Mouse (Mus musculus): ENCODE results near the gene Tbkbp1. TPM values are rescaled to one million over a fixed set of nuclear protein-coding genes. Genes with fewer than 3 reads are reported as not detected.

The Tbkbp1 gene
- polyA plus RNA-seq, 1 experiment from 2014 or later, result 9.0 TPM

- WGBS, result 80% methylated on average over 16 of the region's 16 CpGs
- H3K27ac ChIP-seq (ENCODE audit: low read depth, low read length), result no peak overlapping the region
- H3K27me3 ChIP-seq (ENCODE audit: control insufficient read depth, insufficient read depth, low read length), result peaks cover 9% of the 10 kb centered on the region
- H3K9me3 ChIP-seq (ENCODE audit: control insufficient read depth, low read length), result no peaks in the 10 kb centered on the region
- H3K9ac ChIP-seq (replicated peaks; ENCODE audit: low read depth, low read length), result no peak overlapping the region
- ATAC-seq (ENCODE audit: low read depth), result no peak
- H3K4me3 ChIP-seq (ENCODE audit: low read depth, low read length), result no peak overlapping the region
- H3K4me1 ChIP-seq (ENCODE audit: control insufficient read depth, insufficient read depth, low read length), result no peaks in the 10 kb centered on the region
- no peak overlapping the region for H3K4me2 ChIP-seq (ENCODE audit: low read depth, low read length)
- no peaks in the 10 kb centered on the region for H3K36me3 ChIP-seq (ENCODE audit: control insufficient read depth, insufficient read depth, low read length)
These were observed 42.3 kb downstream of the Tbkbp1 start for GRCm38 (mm10) chr11:97108976-97109375.

DNA sequence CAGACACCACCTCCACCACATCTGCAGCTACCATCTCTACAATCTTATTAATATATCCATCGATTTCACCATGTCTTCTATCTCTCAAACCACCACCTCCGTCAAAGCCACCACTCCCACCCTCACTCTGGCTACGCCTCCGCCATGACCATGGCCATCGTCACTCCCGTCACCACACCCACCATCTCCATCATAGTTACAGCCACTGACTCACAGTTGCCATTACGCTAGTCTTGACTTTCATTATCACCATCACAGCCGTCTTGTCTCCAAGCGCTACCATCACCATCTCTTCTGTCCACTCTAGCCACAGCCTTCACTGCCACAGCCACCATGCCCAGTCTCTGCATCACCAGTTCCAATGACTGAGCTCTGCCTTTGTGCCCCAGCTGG lies 47.2 kb downstream of the Tbkbp1 start:
- Histone ChIP-seq H3K27me3 (ENCODE audit: control insufficient read depth, insufficient read depth, low read length) (no peaks in the 10 kb centered on the region), H3K4me3 (ENCODE audit: low read depth, low read length) (no peak overlapping the region), H3K9ac (replicated peaks; ENCODE audit: low read depth, low read length) (no peak overlapping the region), H3K27ac (ENCODE audit: low read depth, low read length) (no peak overlapping the region), H3K36me3 (ENCODE audit: control insufficient read depth, insufficient read depth, low read length) (no peaks in the 10 kb centered on the region), H3K9me3 (ENCODE audit: control insufficient read depth, low read length) (no peaks in the 10 kb centered on the region), H3K4me1 (ENCODE audit: control insufficient read depth, insufficient read depth, low read length) (no peaks in the 10 kb centered on the region), H3K4me2 (ENCODE audit: low read depth, low read length) (no peak overlapping the region)
- 93% methylated on average over 9 of the region's 9 CpGs for whole genome bisulfite sequencing
- ATAC-seq (ENCODE audit: low read depth), result no peak

GRCm38 (mm10) chr11:97103163-97104090 lies 47.9 kb downstream of the Tbkbp1 start:
- Histone ChIP-seq H3K4me2 (ENCODE audit: low read depth, low read length) (no peak overlapping the region), H3K36me3 (ENCODE audit: control insufficient read depth, insufficient read depth, low read length) (no peaks in the 10 kb centered on the region), H3K9me3 (ENCODE audit: control insufficient read depth, low read length) (no peaks in the 10 kb centered on the region), H3K4me3 (ENCODE audit: low read depth, low read length) (no peak overlapping the region), H3K27me3 (ENCODE audit: control insufficient read depth, insufficient read depth, low read length) (no peaks in the 10 kb centered on the region), H3K4me1 (ENCODE audit: control insufficient read depth, insufficient read depth, low read length) (no peaks in the 10 kb centered on the region), H3K9ac (replicated peaks; ENCODE audit: low read depth, low read length) (no peak overlapping the region), H3K27ac (ENCODE audit: low read depth, low read length) (no peak overlapping the region)
- no peak for ATAC-seq (ENCODE audit: low read depth)
- WGBS, result 95% methylated on average over 10 of the region's 10 CpGs

DNA sequence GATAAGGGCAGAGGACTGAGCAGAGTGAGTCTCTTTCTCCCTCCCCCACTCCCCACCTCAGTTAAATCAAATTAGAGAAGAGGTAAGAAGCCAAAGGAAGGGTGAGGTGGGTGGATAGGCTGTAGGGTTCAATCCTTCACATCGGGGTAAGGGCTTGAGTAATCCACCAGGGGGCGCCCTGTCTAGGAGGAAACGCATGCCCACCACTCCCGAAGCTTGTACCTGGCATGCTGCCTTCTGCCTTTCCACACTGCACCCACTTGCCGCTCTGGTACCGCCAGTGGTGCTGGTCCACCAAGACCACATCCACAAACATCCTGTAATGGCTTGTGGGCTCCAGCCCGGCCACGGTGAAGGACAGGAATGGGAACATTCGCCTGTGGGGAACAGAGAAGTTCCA lies 49.6 kb downstream of the Tbkbp1 start:
- no peaks in the 10 kb centered on the region for H3K27me3 ChIP-seq (ENCODE audit: control insufficient read depth, insufficient read depth, low read length)
- no peak for ATAC-seq (ENCODE audit: low read depth)
- no peaks in the 10 kb centered on the region for H3K4me1 ChIP-seq (ENCODE audit: control insufficient read depth, insufficient read depth, low read length)
- no peak overlapping the region for H3K9ac ChIP-seq (replicated peaks; ENCODE audit: low read depth, low read length)
- no peak overlapping the region for H3K4me3 ChIP-seq (ENCODE audit: low read depth, low read length)
- H3K27ac ChIP-seq (ENCODE audit: low read depth, low read length), result no peak overlapping the region
- 21% methylated on average over 9 of the region's 9 CpGs for WGBS
- H3K36me3 ChIP-seq (ENCODE audit: control insufficient read depth, insufficient read depth, low read length), result no peaks in the 10 kb centered on the region
- H3K9me3 ChIP-seq (ENCODE audit: control insufficient read depth, low read length), result no peaks in the 10 kb centered on the region
- H3K4me2 ChIP-seq (ENCODE audit: low read depth, low read length), result no peak overlapping the region

DNA sequence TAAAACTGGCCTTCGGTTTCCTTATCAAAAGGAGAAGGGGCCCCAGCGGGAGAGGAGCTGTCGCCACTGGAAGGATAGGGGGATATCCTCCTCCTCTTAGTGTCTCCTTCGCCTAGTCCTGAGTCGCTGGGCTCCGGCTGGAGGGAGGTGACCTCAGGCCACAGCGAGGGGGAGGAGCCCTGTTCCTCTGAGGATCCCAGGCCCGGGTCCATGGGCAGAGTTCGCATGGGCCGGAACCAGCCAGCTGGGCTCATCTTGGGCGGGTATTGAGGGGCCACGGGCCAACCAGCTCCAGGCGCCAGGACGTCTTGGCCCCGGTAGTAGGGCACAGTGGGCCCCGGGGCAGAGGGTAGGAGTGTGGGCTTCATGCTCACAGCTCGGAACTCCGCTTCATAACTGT lies 52.5 kb downstream of the Tbkbp1 start:
- H3K27ac ChIP-seq (ENCODE audit: low read depth, low read length), result no peak overlapping the region
- H3K36me3 ChIP-seq (ENCODE audit: control insufficient read depth, insufficient read depth, low read length), result no peaks in the 10 kb centered on the region
- no peak for ATAC-seq (ENCODE audit: low read depth)
- no peak overlapping the region for H3K9ac ChIP-seq (replicated peaks; ENCODE audit: low read depth, low read length)
- H3K4me2 ChIP-seq (ENCODE audit: low read depth, low read length), result no peak overlapping the region
- WGBS, result 24% methylated on average over 18 of the region's 18 CpGs
- no peak overlapping the region for H3K4me3 ChIP-seq (ENCODE audit: low read depth, low read length)
- no peaks in the 10 kb centered on the region for H3K27me3 ChIP-seq (ENCODE audit: control insufficient read depth, insufficient read depth, low read length)
- no peaks in the 10 kb centered on the region for H3K9me3 ChIP-seq (ENCODE audit: control insufficient read depth, low read length)
- no peaks in the 10 kb centered on the region for H3K4me1 ChIP-seq (ENCODE audit: control insufficient read depth, insufficient read depth, low read length)

DNA sequence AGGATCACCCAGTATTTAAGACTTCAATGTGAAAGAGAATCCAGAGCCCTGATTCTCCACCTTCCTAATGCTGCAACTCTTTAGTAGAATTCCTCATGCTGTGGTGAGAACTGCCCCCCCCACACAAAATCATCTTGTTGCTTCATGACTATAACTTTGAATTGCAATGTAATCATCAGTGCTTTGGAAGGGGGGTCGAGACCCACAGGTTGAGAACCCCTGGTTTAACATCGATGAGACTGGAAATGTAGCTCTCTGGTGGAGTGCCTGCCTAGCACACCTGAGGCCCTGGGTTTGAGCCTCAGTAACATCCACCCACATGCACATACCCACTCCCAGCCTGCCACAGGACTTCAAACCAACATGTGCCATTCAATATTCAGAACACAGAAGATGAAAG lies 56.7 kb downstream of the Tbkbp1 start:
- Histone ChIP-seq H3K9me3 (ENCODE audit: control insufficient read depth, low read length) (no peaks in the 10 kb centered on the region), H3K4me3 (ENCODE audit: low read depth, low read length) (no peak overlapping the region), H3K27ac (ENCODE audit: low read depth, low read length) (no peak overlapping the region), H3K36me3 (ENCODE audit: control insufficient read depth, insufficient read depth, low read length) (no peaks in the 10 kb centered on the region), H3K4me2 (ENCODE audit: low read depth, low read length) (no peak overlapping the region), H3K4me1 (ENCODE audit: control insufficient read depth, insufficient read depth, low read length) (no peaks in the 10 kb centered on the region), H3K9ac (replicated peaks; ENCODE audit: low read depth, low read length) (no peak overlapping the region), H3K27me3 (ENCODE audit: control insufficient read depth, insufficient read depth, low read length) (no peaks in the 10 kb centered on the region)
- ATAC-seq (ENCODE audit: low read depth), result no peak
- 62% methylated on average over 2 of the region's 2 CpGs for WGBS

GRCm38 (mm10) chr11:97086365-97086764 lies 64.9 kb downstream of the Tbkbp1 start:
- H3K4me3 ChIP-seq (ENCODE audit: low read depth, low read length), result no peak overlapping the region
- 0 out of 2 replicates have a peak, but pooled peaks cover 3% of the 10 kb centered on the region for H3K4me1 ChIP-seq (ENCODE audit: control insufficient read depth, insufficient read depth, low read length)
- H3K27ac ChIP-seq (ENCODE audit: low read depth, low read length), result no peak overlapping the region
- 80% methylated on average over 6 of the region's 6 CpGs for WGBS
- H3K9me3 ChIP-seq (ENCODE audit: control insufficient read depth, low read length), result no peaks in the 10 kb centered on the region
- no peaks in the 10 kb centered on the region for H3K36me3 ChIP-seq (ENCODE audit: control insufficient read depth, insufficient read depth, low read length)
- no peak overlapping the region for H3K9ac ChIP-seq (replicated peaks; ENCODE audit: low read depth, low read length)
- no peak for ATAC-seq (ENCODE audit: low read depth)
- no peaks in the 10 kb centered on the region for H3K27me3 ChIP-seq (ENCODE audit: control insufficient read depth, insufficient read depth, low read length)
- H3K4me2 ChIP-seq (ENCODE audit: low read depth, low read length), result no peak overlapping the region

Small RNA genes lying within 50 kb of the gene (microRNA-seq; reads per million reads assigned to microRNA genes)
- not detected for gene Mir7235

Other genes starting within 250 kb of the Tbkbp1 start
- 80.0 and 82.4 TPM in 2 replicates for gene Cdk5rap3, start 235.0 kb downstream of the Tbkbp1 start, polyA plus RNA-seq (2014; fragmentation: Nextera tagmentation; extraction: Ambion mirVana)
- 0.09 and 0.36 TPM in 2 replicates for gene Prr15l, start 223.4 kb downstream of the Tbkbp1 start, polyA plus RNA-seq (2014; fragmentation: Nextera tagmentation; extraction: Ambion mirVana)
- 21.7 and 23.4 TPM in 2 replicates for gene Pnpo, start 207.5 kb downstream of the Tbkbp1 start, polyA plus RNA-seq (2014; fragmentation: Nextera tagmentation; extraction: Ambion mirVana)
- gene Sp2, start 168.5 kb downstream of the Tbkbp1 start, polyA plus RNA-seq (2014; fragmentation: Nextera tagmentation; extraction: Ambion mirVana), result 14.7 and 17.8 TPM in 2 replicates
- 0.09 TPM in 1 of 2 replicates, not detected in the other for gene Sp6, start 138.1 kb downstream of the Tbkbp1 start, polyA plus RNA-seq (2014; fragmentation: Nextera tagmentation; extraction: Ambion mirVana)
- 8.6 and 10.9 TPM in 2 replicates for gene Scrn2, start 121.6 kb downstream of the Tbkbp1 start, polyA plus RNA-seq (2014; fragmentation: Nextera tagmentation; extraction: Ambion mirVana)
- 2.2 and 2.4 TPM in 2 replicates for gene Lrrc46, start 110.1 kb downstream of the Tbkbp1 start, polyA plus RNA-seq (2014; fragmentation: Nextera tagmentation; extraction: Ambion mirVana)
- gene Mrpl10, start 109.9 kb downstream of the Tbkbp1 start, polyA plus RNA-seq (2014; fragmentation: Nextera tagmentation; extraction: Ambion mirVana), result 60.8 and 63.5 TPM in 2 replicates
- gene Osbpl7, start 100.9 kb downstream of the Tbkbp1 start, polyA plus RNA-seq (2014; fragmentation: Nextera tagmentation; extraction: Ambion mirVana), result 9.1 and 9.6 TPM in 2 replicates
- 0.14 and 0.21 TPM in 2 replicates for gene Tbx21, start 36.2 kb downstream of the Tbkbp1 start, polyA plus RNA-seq (2014; fragmentation: Nextera tagmentation; extraction: Ambion mirVana)
- gene Kpnb1, start 36.4 kb upstream of the Tbkbp1 start, polyA plus RNA-seq (2014; fragmentation: Nextera tagmentation; extraction: Ambion mirVana), result 32.1 and 38.0 TPM in 2 replicates
- 137 and 157 TPM in 2 replicates for gene Npepps, start 129.1 kb upstream of the Tbkbp1 start, polyA plus RNA-seq (2014; fragmentation: Nextera tagmentation; extraction: Ambion mirVana)
- 43.9 and 44.0 TPM in 2 replicates for gene Mrpl45, start 164.2 kb upstream of the Tbkbp1 start, polyA plus RNA-seq (2014; fragmentation: Nextera tagmentation; extraction: Ambion mirVana)
- gene Gpr179, start 200.6 kb upstream of the Tbkbp1 start, polyA plus RNA-seq (2014; fragmentation: Nextera tagmentation; extraction: Ambion mirVana), result 0.49 and 0.71 TPM in 2 replicates
- gene Socs7, start 211.1 kb upstream of the Tbkbp1 start, polyA plus RNA-seq (2014; fragmentation: Nextera tagmentation; extraction: Ambion mirVana), result 6.3 and 6.7 TPM in 2 replicates

Measured in neural tube, embryonic 14.5 days (tissue).